Mouse (Mus musculus) cerebellum, adult 2 months (tissue): Measurements from ENCODE around the gene Tlcd1. TPM values are rescaled to one million over a fixed set of nuclear protein-coding genes. Genes with fewer than 3 reads are reported as not detected.

ENCODE experiments used
- DNase-seq, 2 experiments: peaks; one replicate each; pipeline ENCODE4 v3.0.0; 2021
- H3K27ac ChIP-seq: fragments of 200-500 bp; 2 replicates; pipeline ENCODE4 v1.5.1; 2012; ENCODE audit warnings: low read length, control low read depth, inconsistent platforms; ENCODE audit not compliant: insufficient read depth
- H3K27me3 ChIP-seq: fragments of 200-500 bp; 2 replicates; pipeline ENCODE4 v1.6.1; 2012; ENCODE audit warnings: inconsistent platforms, mild to moderate bottlenecking, low read length, moderate library complexity; ENCODE audit not compliant: control insufficient read depth, insufficient read depth
- H3K4me1 ChIP-seq: fragments of 200-500 bp; 2 replicates; pipeline ENCODE4 v1.6.1; 2011; ENCODE audit warnings: low read length; ENCODE audit not compliant: control insufficient read depth, insufficient read depth
- H3K4me3 ChIP-seq: fragments of 200-500 bp; replicated peaks from 2 replicates; pipeline ENCODE3; 2011; ENCODE audit warnings: mild to moderate bottlenecking, low read depth, low read length, control low read depth; ENCODE audit not compliant: insufficient read depth
- CTCF ChIP-seq: fragments of 200-500 bp; IDR thresholded peaks from 2 replicates; pipeline ENCODE4 v1.5.1; 2011; ENCODE audit warnings: low read depth, mild to moderate bottlenecking, control low read depth, low read length, moderate library complexity, borderline replicate concordance; ENCODE audit not compliant: insufficient read depth
- POLR2A ChIP-seq: fragments of 200-500 bp; IDR thresholded peaks from 2 replicates; pipeline ENCODE4 v1.6.1; 2011; ENCODE audit warnings: low read length, control low read depth, borderline replicate concordance; ENCODE audit not compliant: insufficient read depth
- WGBS: fragments of 180-500 bp; shearing (Covaris S2); methylation state at CpG from one replicate; pipeline ENCODE4 v1.1.7; 2018; 5-methylcytosine and 5-hydroxymethylcytosine counted together
- polyA plus RNA-seq: library from polyadenylated mRNA; depleted of rRNA; stranded (reverse); fragments of >200 nt; gene quantifications from 2 replicates; pipeline ENCODE4 v1.2.3, GENCODE M21; 2012

Tlcd1 gene
- polyA plus RNA-seq, 1 experiment, result 147 TPM

- H3K27ac ChIP-seq, result no peak overlapping the region
- peaks cover 5% of the 10 kb centered on the region for H3K4me1 ChIP-seq
- peak overlapping the region; percentile 97 for H3K4me3 ChIP-seq
- no peak for TF ChIP-seq POLR2A
- no peak for TF ChIP-seq CTCF
- no peak for DNase-seq
- WGBS, result under 1% methylated on average over 10 of the region's 10 CpGs
- H3K27me3 ChIP-seq, result no peaks in the 10 kb centered on the region
Observed at GRCm38 (mm10) chr11:78175771-78176401, 625 bp upstream of the Tlcd1 start.

DNA sequence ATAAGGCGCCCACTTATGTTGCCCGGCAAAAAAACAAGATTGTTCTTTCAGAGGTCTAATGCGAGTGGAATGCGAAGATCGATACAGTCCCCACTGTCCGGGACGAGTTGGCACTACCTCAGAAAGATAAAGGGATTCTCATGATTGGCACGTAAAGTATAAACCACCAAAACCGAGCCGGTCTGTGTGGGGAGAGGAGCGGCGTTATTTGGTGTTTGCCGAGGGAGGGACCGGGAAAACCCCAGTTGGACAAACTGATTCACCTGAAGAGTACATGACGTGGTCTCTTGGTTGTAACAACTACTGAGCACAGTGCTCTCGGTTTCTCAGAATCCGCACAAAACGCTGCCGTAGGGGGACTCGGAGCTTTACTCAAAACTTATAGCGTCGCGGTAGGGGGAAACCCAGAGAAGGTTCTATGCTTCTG is 407 bp downstream of the Tlcd1 start:
- no peak for TF ChIP-seq CTCF
- no peak for TF ChIP-seq POLR2A
- DNase-seq, result no peak
- WGBS, result under 1% methylated on average over 23 of the region's 23 CpGs
- H3K4me3 ChIP-seq, result peak overlapping the region; percentile 97
- H3K4me1 ChIP-seq, result peaks cover 5% of the 10 kb centered on the region
- no peak overlapping the region for H3K27ac ChIP-seq
- H3K27me3 ChIP-seq, result no peaks in the 10 kb centered on the region

- Histone ChIP-seq H3K4me3 (peak overlapping the region; percentile 49), H3K27me3 (no peaks in the 10 kb centered on the region), H3K4me1 (peaks cover 5% of the 10 kb centered on the region), H3K27ac (no peak overlapping the region)
- WGBS, result 4% methylated on average over 10 of the region's 10 CpGs
- no peak for DNase-seq
- TF ChIP-seq CTCF, result no peak
- no peak for TF ChIP-seq POLR2A
Observed at GRCm38 (mm10) chr11:78177437-78177836, 926 bp downstream of the Tlcd1 start.

DNA sequence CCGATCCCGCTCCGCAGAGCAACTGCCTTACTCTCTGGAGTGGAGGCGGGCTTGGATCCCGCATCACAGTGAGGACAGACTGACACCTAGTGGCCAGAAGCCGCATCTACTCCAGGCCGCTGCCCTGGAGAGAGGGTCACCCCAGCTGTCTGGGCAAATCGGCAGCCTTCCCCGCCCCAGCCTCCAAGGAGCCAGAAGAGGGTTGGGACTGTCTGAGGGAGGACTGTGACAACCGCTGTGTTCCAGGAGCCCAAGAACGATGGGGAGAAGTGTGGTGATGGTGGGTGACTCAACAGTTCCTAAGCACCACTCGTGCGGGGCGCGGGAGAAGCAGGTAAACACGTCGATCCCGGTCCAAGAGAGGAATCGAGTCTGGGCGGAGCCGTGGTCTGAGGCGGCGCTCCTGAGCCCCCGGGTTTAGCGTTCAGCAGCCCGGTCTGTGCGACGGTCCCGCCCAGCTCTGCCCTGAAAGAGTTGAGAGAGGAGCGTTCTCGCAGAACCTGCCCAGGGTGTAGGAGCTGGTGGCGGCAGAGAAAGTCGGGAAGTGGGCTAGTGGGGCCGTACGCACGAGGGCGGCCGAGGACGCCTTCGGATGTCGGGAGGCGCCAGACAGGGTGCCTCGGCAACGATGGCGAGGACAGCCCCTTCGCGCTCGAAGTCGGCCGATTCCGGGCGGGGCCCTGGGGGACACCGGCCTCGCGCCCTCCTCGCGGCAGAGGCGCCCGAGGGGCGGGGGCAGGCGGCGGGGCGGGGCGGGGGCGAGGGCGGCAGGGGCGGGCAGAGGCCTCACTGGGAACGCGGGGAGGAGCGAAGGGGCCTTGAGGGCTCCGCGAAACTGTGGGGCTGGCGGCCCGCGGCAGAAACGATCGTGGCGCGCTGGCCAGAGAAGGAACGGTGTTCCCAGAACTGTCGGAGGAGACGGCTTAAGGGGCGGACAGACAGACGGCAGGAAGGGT is 1.7 kb downstream of the Tlcd1 start:
- Histone ChIP-seq H3K27me3 (no peaks in the 10 kb centered on the region), H3K4me1 (peaks cover 5% of the 10 kb centered on the region), H3K4me3 (peak overlapping the region; percentile 49), H3K27ac (no peak overlapping the region)
- DNase-seq, result peak; percentile 87 to 93
- TF ChIP-seq CTCF (peak; percentile 95), POLR2A (no peak)
- 2% methylated on average over 78 of the region's 84 CpGs for WGBS

GRCm38 (mm10) chr11:78178859-78179437 is 2.4 kb downstream of the Tlcd1 start:
- TF ChIP-seq POLR2A (no peak), CTCF (no peak)
- H3K4me1 ChIP-seq, result peaks cover 5% of the 10 kb centered on the region
- WGBS, result 15% methylated on average over 29 of the region's 29 CpGs
- DNase-seq, result peak; percentile 49 to 51
- H3K27ac ChIP-seq, result no peak overlapping the region
- H3K4me3 ChIP-seq, result peak overlapping the region; percentile 45
- no peaks in the 10 kb centered on the region for H3K27me3 ChIP-seq

GRCm38 (mm10) chr11:78179438-78179999 is 3.0 kb downstream of the Tlcd1 start:
- Histone ChIP-seq H3K27ac (no peak overlapping the region), H3K4me1 (peaks cover 5% of the 10 kb centered on the region), H3K27me3 (no peaks in the 10 kb centered on the region), H3K4me3 (no peak overlapping the region)
- no peak for DNase-seq
- WGBS, result 36% methylated on average over 8 of the region's 8 CpGs
- no peak for TF ChIP-seq POLR2A
- no peak for TF ChIP-seq CTCF

- H3K27me3 ChIP-seq, result no peaks in the 10 kb centered on the region
- 77% methylated on average over 6 of the region's 6 CpGs for WGBS
- no peak for DNase-seq
- no peak overlapping the region for H3K4me3 ChIP-seq
- TF ChIP-seq POLR2A, result no peak
- H3K4me1 ChIP-seq, result peaks cover 5% of the 10 kb centered on the region
- H3K27ac ChIP-seq, result no peak overlapping the region
Observed at GRCm38 (mm10) chr11:78180081-78180761, 3.7 kb downstream of the Tlcd1 start.
